Mouse (Mus musculus) heart, adult 2 months (tissue): ENCODE results near the gene Fam53b.

Experiments
- CTCF ChIP-seq: fragments of 200-600 bp; IDR thresholded peaks from 2 replicates; pipeline ENCODE4 v1.8.1; 2022; ENCODE audit warnings: antibody characterized with exemption, mild to moderate bottlenecking, moderate library complexity
- EP300 ChIP-seq: fragments of 200-500 bp; IDR thresholded peaks from 2 replicates; pipeline ENCODE4 v1.6.1; 2011; ENCODE audit warnings: low read depth, low read length, control low read depth; ENCODE audit not compliant: insufficient read depth
- POLR2A ChIP-seq: fragments of 200-500 bp; IDR thresholded peaks from 2 replicates; pipeline ENCODE4 v1.6.1; 2011; ENCODE audit warnings: mild to moderate bottlenecking, low read depth, low read length, control low read depth; ENCODE audit not compliant: insufficient read depth

- TF ChIP-seq POLR2A: no peak
- TF ChIP-seq EP300: no peak
- TF ChIP-seq CTCF: no peak
Measured at GRCm38 (mm10) chr7:132664815-132665214, 148.9 kb downstream of the Fam53b start.
